Mouse (Mus musculus) right cerebral cortex, adult 2 months (tissue): ENCODE results near the gene Ccne1.
"Not testable (repeated sequence)": the region's sequence is repeated elsewhere in the genome, so short reads cannot be mapped to it uniquely, and the experiment has no call there.

ENCODE experiments used
- DNase-seq, 2 experiments: peaks; one replicate each; pipeline ENCODE4 v3.0.0; 2021 to 2022; ENCODE audit warnings: low spot score in 2 of 2

The Ccne1 gene

GRCm38 (mm10) chr7:38107371-38108259 lies at the start of gene Ccne1:
Gene Ccne1 (minus strand): TSS chr7:38107534.
- peak; percentile 97 to 98 for DNase-seq

- DNase-seq, result no peak
These were observed 48.5 kb upstream of the Ccne1 start for GRCm38 (mm10) chr7:38155829-38156228.

- DNase-seq, result no peak
These were observed 45.2 kb upstream of the Ccne1 start for GRCm38 (mm10) chr7:38152571-38152970.

- peak; percentile 17 to 36 for DNase-seq
These were observed 44.5 kb upstream of the Ccne1 start for GRCm38 (mm10) chr7:38151706-38152312.

- DNase-seq, result no peak
These were observed 40.1 kb upstream of the Ccne1 start for GRCm38 (mm10) chr7:38147477-38147876.

GRCm38 (mm10) chr7:38141747-38142545 lies 34.6 kb upstream of the Ccne1 start:
- DNase-seq, result peak; percentile 91

GRCm38 (mm10) chr7:38140324-38140723 lies 33.0 kb upstream of the Ccne1 start:
- DNase-seq, result peak; percentile 73 to 75

- DNase-seq, result no peak
These were observed 27.1 kb upstream of the Ccne1 start for GRCm38 (mm10) chr7:38134471-38134870.

- DNase-seq, result peak; percentile 55 to 62
These were observed 23.9 kb upstream of the Ccne1 start for GRCm38 (mm10) chr7:38131186-38131585.

GRCm38 (mm10) chr7:38129986-38130729 lies 22.8 kb upstream of the Ccne1 start:
- no peak for DNase-seq

- no peak for DNase-seq
These were observed 22.2 kb upstream of the Ccne1 start for GRCm38 (mm10) chr7:38129491-38129890.

GRCm38 (mm10) chr7:38128256-38128655 lies 20.9 kb upstream of the Ccne1 start:
- DNase-seq, result not testable (repeated sequence)

GRCm38 (mm10) chr7:38125565-38126159 lies 18.3 kb upstream of the Ccne1 start:
- DNase-seq, result peak in 1 of 2 experiments; percentile 21

GRCm38 (mm10) chr7:38124164-38124563 lies 16.8 kb upstream of the Ccne1 start:
- DNase-seq, result not testable (repeated sequence)

GRCm38 (mm10) chr7:38118594-38118993 lies 11.3 kb upstream of the Ccne1 start:
- no peak for DNase-seq

GRCm38 (mm10) chr7:38112451-38112850 lies 5.1 kb upstream of the Ccne1 start:
- no peak for DNase-seq

GRCm38 (mm10) chr7:38111996-38112395 lies 4.7 kb upstream of the Ccne1 start:
- no peak for DNase-seq

- no peak for DNase-seq
These were observed 912 bp upstream of the Ccne1 start for GRCm38 (mm10) chr7:38108260-38108632.

GRCm38 (mm10) chr7:38106711-38107311 lies 523 bp downstream of the Ccne1 start:
- DNase-seq, result peak in 1 of 2 experiments; percentile 23

GRCm38 (mm10) chr7:38105379-38105778 lies 2.0 kb downstream of the Ccne1 start:
- DNase-seq, result no peak

- DNase-seq, result no peak
These were observed 3.2 kb downstream of the Ccne1 start for GRCm38 (mm10) chr7:38104097-38104496.
